Mouse (Mus musculus): ENCODE results near the gene Kazn. TPM values are rescaled to one million over a fixed set of nuclear protein-coding genes. Genes with fewer than 3 reads are reported as not detected.

The Kazn gene
- polyA plus RNA-seq, 1 experiment, result 60.3 TPM

DNA sequence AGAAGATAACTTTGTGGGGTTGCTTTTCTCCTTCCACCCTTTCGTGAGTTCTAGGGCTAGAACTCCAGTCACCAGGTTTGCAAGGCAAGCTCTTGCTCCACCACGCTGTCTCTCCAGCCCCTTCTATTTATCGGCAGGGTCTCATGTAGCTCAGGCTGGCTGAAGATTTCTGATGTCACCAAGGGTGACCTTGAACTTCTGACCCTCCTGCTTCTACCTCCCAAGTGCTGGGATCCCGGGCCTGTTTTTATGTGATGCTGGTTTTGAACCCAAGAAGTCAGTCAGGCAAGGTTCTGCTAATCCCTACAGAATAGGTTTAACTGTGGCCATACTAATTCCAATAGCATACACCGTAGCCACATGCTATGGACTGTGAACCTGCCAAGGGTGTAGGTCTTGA lies 5.4 kb upstream of the Kazn start:
- no peak for TF ChIP-seq POLR2A (IDR thresholded peaks at IDR 0.05; ENCODE audit: extremely low read depth, insufficient read depth, low read length)
- TF ChIP-seq CTCF (IDR thresholded peaks at IDR 0.05; ENCODE audit: extremely low read depth, insufficient read depth, low read length), result no peak

DNA sequence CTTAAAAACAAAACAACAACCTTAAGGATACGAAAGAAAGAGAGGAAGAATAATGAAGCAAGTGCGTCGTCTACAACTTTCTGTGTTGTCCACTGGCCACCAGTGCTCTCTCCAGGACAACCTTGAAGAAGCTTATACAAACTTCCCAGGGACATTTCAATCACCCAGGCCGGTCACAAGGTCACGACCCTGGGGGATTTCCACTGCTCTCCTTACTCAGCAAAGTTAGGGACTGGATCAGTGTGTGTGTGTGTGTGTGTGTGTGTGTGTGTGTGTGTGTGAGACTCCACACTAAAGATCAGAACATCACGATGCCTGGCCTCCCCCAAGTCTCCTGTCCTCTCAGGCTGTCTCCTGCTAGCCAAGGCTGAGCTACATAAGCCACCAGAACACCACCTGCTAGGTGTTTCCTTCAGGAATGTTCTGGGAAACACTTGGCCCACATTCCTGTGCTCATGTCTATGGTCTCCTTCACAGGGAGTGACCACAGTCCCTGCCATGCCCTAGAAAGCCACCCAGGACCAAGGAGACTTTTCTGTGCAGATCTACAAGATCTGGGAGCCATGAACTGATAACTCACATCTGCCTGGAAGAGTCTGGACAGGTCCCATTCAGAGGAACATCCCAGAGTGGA lies 3.7 kb upstream of the Kazn start:
- Histone ChIP-seq H3K4me3 (ENCODE audit: insufficient read depth, low read length) (no peak overlapping the region), H3K4me1 (ENCODE audit: control insufficient read depth, insufficient read depth, low read length) (peaks cover 3% of the 10 kb centered on the region), H3K27ac (ENCODE audit: insufficient read depth, low read length) (no peak overlapping the region)
- TF ChIP-seq CTCF (IDR thresholded peaks at IDR 0.05; ENCODE audit: extremely low read depth, insufficient read depth, low read length) (no peak), POLR2A (IDR thresholded peaks at IDR 0.05; ENCODE audit: extremely low read depth, insufficient read depth, low read length) (no peak)

More for the DNA sequence above, 5.4 kb upstream of the Kazn start:
- Histone ChIP-seq H3K27ac (ENCODE audit: insufficient read depth, low read length) (no peak overlapping the region), H3K4me3 (ENCODE audit: insufficient read depth, low read length) (no peak overlapping the region), H3K4me1 (ENCODE audit: control insufficient read depth, insufficient read depth, low read length) (no peaks in the 10 kb centered on the region)

DNA sequence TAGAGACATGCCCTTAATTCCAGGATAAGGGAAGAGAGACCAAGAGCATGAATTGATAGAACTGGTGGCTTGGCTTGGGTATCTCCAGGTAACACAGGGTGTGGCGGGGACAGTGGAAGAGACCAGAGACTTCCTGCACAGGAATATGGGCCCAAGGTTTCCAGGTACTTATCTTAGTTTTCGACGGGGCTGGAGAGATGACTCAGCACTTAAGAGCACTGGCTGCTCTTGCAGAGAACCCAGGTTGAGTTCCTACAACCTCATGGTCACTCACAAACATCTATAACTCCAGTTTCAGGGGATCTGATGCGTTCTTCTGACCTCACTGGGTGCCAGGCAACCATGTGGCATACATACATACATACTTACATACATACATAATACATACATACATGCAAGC lies 3.0 kb upstream of the Kazn start:
- no peak overlapping the region for H3K4me3 ChIP-seq (ENCODE audit: insufficient read depth, low read length)
- TF ChIP-seq POLR2A (IDR thresholded peaks at IDR 0.05; ENCODE audit: extremely low read depth, insufficient read depth, low read length) (no peak), CTCF (IDR thresholded peaks at IDR 0.05; ENCODE audit: extremely low read depth, insufficient read depth, low read length) (no peak)
- no peak overlapping the region for H3K27ac ChIP-seq (ENCODE audit: insufficient read depth, low read length)
- H3K4me1 ChIP-seq (ENCODE audit: control insufficient read depth, insufficient read depth, low read length), result peaks cover 3% of the 10 kb centered on the region

DNA sequence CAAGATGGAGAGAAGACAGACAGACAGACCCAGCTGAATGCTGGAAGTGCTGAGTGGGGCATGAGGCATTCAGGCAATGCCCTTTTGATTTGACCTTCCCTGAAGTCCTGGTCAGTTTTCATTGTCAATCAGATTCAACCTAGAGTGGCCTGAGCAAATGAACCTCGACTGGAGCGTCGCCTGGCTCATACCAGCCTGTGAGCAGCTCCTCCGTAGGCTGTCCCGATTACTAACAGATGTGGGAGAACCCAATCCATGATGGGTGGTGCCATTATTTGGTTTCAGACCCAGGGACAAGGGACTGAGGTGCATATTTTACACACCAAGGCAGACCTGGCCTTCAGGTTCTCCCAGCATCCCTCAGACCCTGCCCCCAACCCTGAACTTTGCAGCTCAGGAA lies 1.7 kb upstream of the Kazn start:
- H3K27ac ChIP-seq (ENCODE audit: insufficient read depth, low read length), result no peak overlapping the region
- no peak overlapping the region for H3K4me3 ChIP-seq (ENCODE audit: insufficient read depth, low read length)
- H3K4me1 ChIP-seq (ENCODE audit: control insufficient read depth, insufficient read depth, low read length), result peaks cover 3% of the 10 kb centered on the region
- TF ChIP-seq POLR2A (IDR thresholded peaks at IDR 0.05; ENCODE audit: extremely low read depth, insufficient read depth, low read length) (no peak), CTCF (IDR thresholded peaks at IDR 0.05; ENCODE audit: extremely low read depth, insufficient read depth, low read length) (no peak)

DNA sequence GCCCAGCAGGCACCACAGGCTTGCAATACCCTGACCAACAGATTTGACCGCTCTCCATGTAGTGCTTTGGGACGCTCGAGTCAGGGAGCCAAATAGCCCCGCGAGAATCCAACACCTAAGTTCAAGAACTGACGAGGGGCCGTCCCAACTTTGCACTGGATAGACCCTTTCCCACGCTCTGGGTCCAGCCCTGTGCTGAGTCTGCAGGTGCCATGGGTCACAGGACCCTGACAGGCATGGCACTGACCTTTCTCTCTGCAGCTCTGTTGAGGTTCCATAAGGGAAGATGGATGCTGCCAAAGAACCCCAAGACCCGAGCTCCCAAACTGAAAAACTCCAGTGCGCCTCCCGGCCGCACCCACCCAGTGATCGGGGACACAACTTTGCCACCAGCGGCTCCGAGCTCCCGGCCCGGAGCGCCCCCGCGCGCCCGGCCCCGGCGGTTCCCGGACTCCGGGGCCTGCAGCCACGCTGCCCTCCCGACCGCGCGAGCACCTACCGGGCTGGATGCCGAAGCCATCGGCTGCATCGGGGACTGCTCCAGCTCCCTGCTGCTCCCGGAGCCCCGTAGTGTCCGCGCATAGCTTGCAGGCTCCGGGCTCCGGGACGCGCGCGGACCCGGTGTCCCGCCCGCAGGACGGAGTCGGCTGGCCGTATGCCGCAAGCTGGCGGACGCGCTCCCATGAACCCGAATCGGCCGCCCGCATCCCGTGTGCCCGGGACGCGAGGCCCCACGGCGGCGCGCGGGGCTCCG lies 538 bp downstream of the Kazn start:
- peak overlapping the region; percentile 16 for H3K4me3 ChIP-seq (ENCODE audit: insufficient read depth, low read length)
- TF ChIP-seq CTCF (IDR thresholded peaks at IDR 0.05; ENCODE audit: extremely low read depth, insufficient read depth, low read length), result no peak
- no peak for TF ChIP-seq POLR2A (IDR thresholded peaks at IDR 0.05; ENCODE audit: extremely low read depth, insufficient read depth, low read length)
- H3K4me1 ChIP-seq (ENCODE audit: control insufficient read depth, insufficient read depth, low read length), result peaks cover 3% of the 10 kb centered on the region
- H3K27ac ChIP-seq (ENCODE audit: insufficient read depth, low read length), result no peak overlapping the region

DNA sequence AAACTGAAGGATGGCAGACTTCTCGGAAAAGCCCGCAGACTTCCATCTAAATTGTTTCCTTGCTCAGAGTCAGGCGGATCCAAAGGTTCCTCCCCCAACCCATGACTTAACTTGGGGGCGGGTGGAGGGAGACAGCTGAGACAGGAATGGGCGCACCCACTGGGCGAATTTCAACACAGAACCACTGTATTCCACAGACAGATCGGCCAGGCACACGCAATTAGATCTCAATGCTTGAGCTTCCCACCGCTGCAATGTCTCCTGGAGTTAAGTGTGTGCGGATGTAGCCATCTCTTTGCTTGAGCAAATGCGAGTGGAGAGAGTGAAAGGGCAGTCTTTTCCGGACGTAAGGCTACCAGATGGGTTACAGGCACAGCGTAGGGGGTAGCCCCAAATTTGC lies 1.2 kb downstream of the Kazn start:
- no peak for TF ChIP-seq CTCF (IDR thresholded peaks at IDR 0.05; ENCODE audit: extremely low read depth, insufficient read depth, low read length)
- TF ChIP-seq POLR2A (IDR thresholded peaks at IDR 0.05; ENCODE audit: extremely low read depth, insufficient read depth, low read length), result no peak
- Histone ChIP-seq H3K27ac (ENCODE audit: insufficient read depth, low read length) (no peak overlapping the region), H3K4me1 (ENCODE audit: control insufficient read depth, insufficient read depth, low read length) (peaks cover 3% of the 10 kb centered on the region), H3K4me3 (ENCODE audit: insufficient read depth, low read length) (peak overlapping the region; percentile 16)

DNA sequence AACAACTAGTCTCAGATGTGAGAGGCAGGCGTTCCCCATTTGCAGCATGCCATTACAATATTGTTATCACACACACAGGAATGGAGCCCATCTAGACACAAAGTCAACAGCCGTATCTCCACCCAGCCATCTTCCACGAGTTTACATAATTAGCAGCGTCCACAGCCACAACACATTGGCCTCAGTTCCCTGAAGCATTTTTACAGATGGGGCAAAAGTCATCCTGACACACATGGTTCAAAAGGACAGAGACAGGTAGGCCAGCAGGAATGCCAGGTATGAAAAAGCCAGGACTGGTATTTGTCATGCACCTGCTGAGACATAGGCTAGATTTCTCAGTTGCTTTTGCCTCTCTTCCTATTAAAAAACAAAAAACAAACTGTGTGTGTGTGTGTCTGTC lies 2.5 kb downstream of the Kazn start:
- no peak overlapping the region for H3K4me3 ChIP-seq (ENCODE audit: insufficient read depth, low read length)
- no peak for TF ChIP-seq POLR2A (IDR thresholded peaks at IDR 0.05; ENCODE audit: extremely low read depth, insufficient read depth, low read length)
- no peak for TF ChIP-seq CTCF (IDR thresholded peaks at IDR 0.05; ENCODE audit: extremely low read depth, insufficient read depth, low read length)
- peaks cover 3% of the 10 kb centered on the region for H3K4me1 ChIP-seq (ENCODE audit: control insufficient read depth, insufficient read depth, low read length)
- no peak overlapping the region for H3K27ac ChIP-seq (ENCODE audit: insufficient read depth, low read length)

DNA sequence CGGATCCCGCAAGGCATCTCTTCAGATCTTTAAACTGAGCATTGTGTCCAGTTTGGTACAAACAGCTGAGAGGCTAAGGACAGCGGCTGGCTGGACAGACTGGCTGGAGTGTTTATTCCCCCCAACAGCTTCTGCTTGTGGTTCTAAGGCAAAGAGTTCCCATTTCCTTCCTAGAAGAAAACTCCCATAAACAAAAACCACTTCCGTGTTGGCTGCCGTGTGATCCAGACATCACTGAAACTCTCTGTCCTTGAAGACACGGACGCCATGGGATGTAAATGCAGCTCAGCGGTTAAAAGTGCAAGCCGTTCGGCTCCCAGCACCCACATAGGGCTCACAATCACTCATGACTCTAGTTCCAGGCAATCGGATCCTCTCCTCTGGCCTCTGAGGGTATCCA lies 3.8 kb downstream of the Kazn start:
- peaks cover 5% of the 10 kb centered on the region for H3K4me1 ChIP-seq (ENCODE audit: control insufficient read depth, insufficient read depth, low read length)
- no peak overlapping the region for H3K4me3 ChIP-seq (ENCODE audit: insufficient read depth, low read length)
- no peak for TF ChIP-seq CTCF (IDR thresholded peaks at IDR 0.05; ENCODE audit: extremely low read depth, insufficient read depth, low read length)
- H3K27ac ChIP-seq (ENCODE audit: insufficient read depth, low read length), result no peak overlapping the region

DNA sequence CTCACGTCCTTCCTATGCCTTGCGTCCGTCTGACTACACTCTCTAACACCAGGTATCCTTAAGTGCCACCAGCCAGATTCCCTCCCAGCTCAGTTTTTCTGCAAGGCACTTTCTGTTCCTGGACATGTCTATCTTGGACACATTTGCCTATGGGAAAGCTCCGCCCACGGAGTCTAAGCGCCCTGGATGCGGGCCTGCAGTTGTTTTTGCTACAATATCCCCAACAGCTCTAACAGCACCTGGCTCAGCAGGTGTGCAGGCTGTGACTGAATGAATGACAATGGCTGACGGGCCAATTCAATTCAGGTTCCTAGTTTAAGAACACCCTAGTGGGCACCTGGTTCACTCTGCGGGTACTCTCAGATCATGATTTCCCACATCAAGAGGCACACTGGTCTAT lies 4.4 kb downstream of the Kazn start:
- peaks cover 5% of the 10 kb centered on the region for H3K4me1 ChIP-seq (ENCODE audit: control insufficient read depth, insufficient read depth, low read length)

More for the DNA sequence above, 4.4 kb downstream of the Kazn start:
- Histone ChIP-seq H3K4me3 (ENCODE audit: insufficient read depth, low read length) (no peak overlapping the region), H3K27ac (ENCODE audit: insufficient read depth, low read length) (no peak overlapping the region)
- TF ChIP-seq POLR2A (IDR thresholded peaks at IDR 0.05; ENCODE audit: extremely low read depth, insufficient read depth, low read length) (no peak), CTCF (IDR thresholded peaks at IDR 0.05; ENCODE audit: extremely low read depth, insufficient read depth, low read length) (no peak)

Data from cortical plate, adult 2 months (tissue).